Mouse (Mus musculus) ES-E14 (cell line): ENCODE results near the gene Egfl8. TPM values are rescaled to one million over a fixed set of nuclear protein-coding genes. Genes with fewer than 3 reads are reported as not detected.

Experiments used
- DNase-seq: peaks from one replicate; pipeline ENCODE4 v3.0.0-alpha.2; 2013; ENCODE audit warnings: low read depth, low spot score
- H3K27ac ChIP-seq: 2 replicates; pipeline ENCODE4 v1.5.1; 2012; ENCODE audit warnings: low read depth, mild to moderate bottlenecking, low read length, moderate library complexity, mixed read lengths; ENCODE audit not compliant: poor library complexity, insufficient read depth, severe bottlenecking
- H3K36me3 ChIP-seq: 2 replicates; pipeline ENCODE4 v1.6.1; 2012; ENCODE audit warnings: mild to moderate bottlenecking, low read length, moderate library complexity, mixed read lengths; ENCODE audit not compliant: control insufficient read depth, poor library complexity, insufficient read depth, severe bottlenecking
- H3K4me1 ChIP-seq, 2 experiments: fragments of 150-350 bp in 1 of 2; sonication (generic) in 1 of 2; 2 replicates each; pipeline ENCODE4 v1.6.1; 2012; ENCODE audit warnings: low read length in 2 of 2, mild to moderate bottlenecking in 1 of 2, mixed read lengths in 1 of 2; ENCODE audit not compliant: control insufficient read depth in 2 of 2, insufficient read depth in 2 of 2, poor library complexity in 1 of 2
- H3K4me3 ChIP-seq, 2 experiments: fragments of 150-350 bp in 1 of 2; sonication (generic) in 1 of 2; 2 replicates each; pipeline ENCODE4 v1.5.1; 2012; ENCODE audit warnings: low read length in 2 of 2, low read depth in 1 of 2, mild to moderate bottlenecking in 1 of 2, mixed read lengths in 1 of 2; ENCODE audit not compliant: insufficient read depth in 1 of 2, poor library complexity in 1 of 2, severe bottlenecking in 1 of 2
- H3K9ac ChIP-seq: 2 replicates; pipeline ENCODE4 v1.6.1; 2012; ENCODE audit warnings: low read depth, mild to moderate bottlenecking, low read length, mixed read lengths; ENCODE audit not compliant: poor library complexity, insufficient read depth, severe bottlenecking
- H3K9me3 ChIP-seq: fragments of 150-350 bp; sonication (generic); 2 replicates; pipeline ENCODE4 v1.6.1; 2012; ENCODE audit warnings: low read depth, mild to moderate bottlenecking, low read length; ENCODE audit not compliant: control insufficient read depth, insufficient read depth
- CHD2 ChIP-seq: IDR thresholded peaks from 2 replicates; pipeline ENCODE4 v1.6.1; 2014; ENCODE audit warnings: mild to moderate bottlenecking, low read depth, low read length, inconsistent platforms
- HCFC1 ChIP-seq: IDR thresholded peaks from 2 replicates; pipeline ENCODE4 v1.6.1; 2012; ENCODE audit warnings: low read length, inconsistent platforms, borderline replicate concordance; ENCODE audit not compliant: insufficient read depth
- MAFK ChIP-seq: IDR thresholded peaks from 2 replicates; pipeline ENCODE4 v1.6.1; 2014; ENCODE audit warnings: mild to moderate bottlenecking, low read depth, low read length, inconsistent platforms; ENCODE audit not compliant: insufficient read depth
- ZC3H11A ChIP-seq: IDR thresholded peaks from 2 replicates; pipeline ENCODE4 v1.6.1; 2012; ENCODE audit warnings: low read depth, mild to moderate bottlenecking, inconsistent platforms, low read length, borderline replicate concordance
- ZNF384 ChIP-seq: IDR thresholded peaks from 2 replicates; pipeline ENCODE4 v1.6.1; 2012; ENCODE audit warnings: low read depth, low read length, inconsistent platforms
- in situ Hi-C, 2 experiments: fragments of 600-800 bp; cut with MboI; formaldehyde crosslinking; loops; one replicate each; pipeline ENCODE4 v1.15.1; 2025; ENCODE audit warnings: low sequenced_read_pairs in 2 of 2, inconsistent platforms in 1 of 2; ENCODE audit not compliant: unreplicated experiment in 2 of 2
- total RNA-seq: library from RNA; depleted of rRNA; stranded (reverse); fragments of 300-350 nt; gene quantifications from 2 replicates; pipeline ENCODE4 v1.2.3, GENCODE M21; 2012

Egfl8 gene
- total RNA-seq, 1 experiment = 1.0 TPM

- Histone ChIP-seq H3K9ac (no peak overlapping the region), H3K27ac (no peak overlapping the region), H3K4me1 (0 out of 4 replicates have a peak, but pooled peaks cover 0 to 3% of the 10 kb centered on the region in 2 experiments), H3K36me3 (no peaks in the 10 kb centered on the region), H3K4me3 (no peak overlapping the region), H3K9me3 (no peaks in the 10 kb centered on the region)
- no peak for DNase-seq
- in situ Hi-C loops = no loop called here
- TF ChIP-seq MAFK (no peak), CHD2 (no peak), HCFC1 (no peak), ZC3H11A (no peak), ZNF384 (no peak)
Observed at GRCm38 (mm10) chr17:34582528-34582927, 33.2 kb downstream of the Egfl8 start.

- Histone ChIP-seq H3K4me3 (no peak overlapping the region), H3K36me3 (no peaks in the 10 kb centered on the region), H3K4me1 (peaks cover 0 to 5% of the 10 kb centered on the region in 2 experiments; a peak in 1 of 4 replicates), H3K27ac (no peak overlapping the region), H3K9ac (no peak overlapping the region), H3K9me3 (no peaks in the 10 kb centered on the region)
- no peak for TF ChIP-seq ZC3H11A
- TF ChIP-seq HCFC1 = no peak
- in situ Hi-C loops = no loop called here
- DNase-seq = no peak
Observed at GRCm38 (mm10) chr17:34578070-34578469, 37.7 kb downstream of the Egfl8 start.

GRCm38 (mm10) chr17:34576577-34576976 is 39.2 kb downstream of the Egfl8 start:
- Histone ChIP-seq H3K9me3 (no peaks in the 10 kb centered on the region), H3K4me3 (no peak overlapping the region), H3K27ac (no peak overlapping the region), H3K4me1 (peaks cover 0 to 11% of the 10 kb centered on the region in 2 experiments; a peak in 2 of 4 replicates), H3K36me3 (no peaks in the 10 kb centered on the region), H3K9ac (no peak overlapping the region)
- DNase-seq = no peak
- TF ChIP-seq ZNF384 (no peak), MAFK (no peak), CHD2 (no peak), ZC3H11A (no peak), HCFC1 (no peak)
- in situ Hi-C loops = no loop called here

GRCm38 (mm10) chr17:34572361-34572760 is 43.4 kb downstream of the Egfl8 start:
- DNase-seq = no peak
- Histone ChIP-seq H3K27ac (no peak overlapping the region), H3K4me3 (peak overlapping the region; percentile 25 to 27; a peak in 2 of 4 replicates), H3K9ac (peak overlapping the region; percentile 29; the same call in 1 of the 2 replicates), H3K4me1 (peaks cover 0 to 11% of the 10 kb centered on the region in 2 experiments; a peak in 2 of 4 replicates), H3K36me3 (no peaks in the 10 kb centered on the region; the same call in 1 of the 2 replicates), H3K9me3 (no peaks in the 10 kb centered on the region)
- in situ Hi-C loops = no loop called here
- no peak for TF ChIP-seq HCFC1
- no peak for TF ChIP-seq ZNF384
- TF ChIP-seq CHD2 = no peak
- TF ChIP-seq ZC3H11A = no peak
- no peak for TF ChIP-seq MAFK

- no peak for TF ChIP-seq ZNF384
- 0 out of 2 replicates have a peak, but pooled peaks have one; percentile 31 for TF ChIP-seq ZC3H11A
- peaks cover 1 to 13% of the 10 kb centered on the region in 2 experiments; a peak in 2 of 4 replicates for H3K4me1 ChIP-seq
- DNase-seq = no peak
- H3K9me3 ChIP-seq = no peaks in the 10 kb centered on the region
- in situ Hi-C loops = no loop called here
- peak overlapping the region; percentile 29; the same call in 1 of the 2 replicates for H3K9ac ChIP-seq
- peak overlapping the region; percentile 25 to 27; a peak in 2 of 4 replicates for H3K4me3 ChIP-seq
- no peak overlapping the region for H3K27ac ChIP-seq
- H3K36me3 ChIP-seq = no peaks in the 10 kb centered on the region; the same call in 1 of the 2 replicates
Observed at GRCm38 (mm10) chr17:34571875-34572274, 43.9 kb downstream of the Egfl8 start.
